Mouse (Mus musculus): Measurements from ENCODE around the gene Urgcp. TPM values are rescaled to one million over a fixed set of nuclear protein-coding genes. Genes with fewer than 3 reads are reported as not detected.

Gene Urgcp
- polyA plus RNA-seq, 1 experiment: 0.51 TPM

GRCm38 (mm10) chr11:5788056-5789014 is 26.2 kb upstream of the Urgcp start, which contains the start of gene Dbnl:
Gene Dbnl, plus strand, starts transcription at chr11:5788488.
- peak within 1 kb of the TSS; percentile 77 for H3K4me3 ChIP-seq (replicated peaks)
- H3K27me3 ChIP-seq (ENCODE audit: control insufficient read depth): no peaks in the 10 kb centered on the region
- TF ChIP-seq GATA1 (IDR thresholded peaks at IDR 0.05; ENCODE audit: low read length): no peak
- no peak for TF ChIP-seq TAL1 (IDR thresholded peaks at IDR 0.05; ENCODE audit: low read length)
- peaks cover 58% of the 10 kb centered on the region for H3K4me1 ChIP-seq (ENCODE audit: control insufficient read depth)
- no peaks in the 10 kb centered on the region for H3K9me3 ChIP-seq (ENCODE audit: control insufficient read depth, low read length)
- peaks cover 41% of the 10 kb centered on the region for H3K36me3 ChIP-seq (ENCODE audit: control insufficient read depth)

GRCm38 (mm10) chr11:5787671-5788055 is 25.5 kb upstream of the Urgcp start:
- peaks cover 36% of the 10 kb centered on the region for H3K36me3 ChIP-seq (ENCODE audit: control insufficient read depth)
- H3K27me3 ChIP-seq (ENCODE audit: control insufficient read depth): no peaks in the 10 kb centered on the region
- H3K9me3 ChIP-seq (ENCODE audit: control insufficient read depth, low read length): no peaks in the 10 kb centered on the region
- peak overlapping the region; percentile 77 for H3K4me3 ChIP-seq (replicated peaks)
- peaks cover 64% of the 10 kb centered on the region for H3K4me1 ChIP-seq (ENCODE audit: control insufficient read depth)
- TF ChIP-seq GATA1 (IDR thresholded peaks at IDR 0.05; ENCODE audit: low read length): no peak
- no peak for TF ChIP-seq TAL1 (IDR thresholded peaks at IDR 0.05; ENCODE audit: low read length)

GRCm38 (mm10) chr11:5785732-5786131 is 23.6 kb upstream of the Urgcp start:
- Histone ChIP-seq H3K27me3 (ENCODE audit: control insufficient read depth) (no peaks in the 10 kb centered on the region), H3K4me1 (ENCODE audit: control insufficient read depth) (peaks cover 80% of the 10 kb centered on the region), H3K4me3 (replicated peaks) (no peak overlapping the region), H3K36me3 (ENCODE audit: control insufficient read depth) (peaks cover 28% of the 10 kb centered on the region), H3K9me3 (ENCODE audit: control insufficient read depth, low read length) (no peaks in the 10 kb centered on the region)
- TF ChIP-seq TAL1 (IDR thresholded peaks at IDR 0.05; ENCODE audit: low read length): no peak
- TF ChIP-seq GATA1 (IDR thresholded peaks at IDR 0.05; ENCODE audit: low read length): no peak

- H3K4me3 ChIP-seq (replicated peaks): peak overlapping the region; percentile 9
- peaks cover 20% of the 10 kb centered on the region for H3K36me3 ChIP-seq (ENCODE audit: control insufficient read depth)
- peaks cover 56% of the 10 kb centered on the region for H3K4me1 ChIP-seq (ENCODE audit: control insufficient read depth)
- H3K9me3 ChIP-seq (ENCODE audit: control insufficient read depth, low read length): no peaks in the 10 kb centered on the region
- TF ChIP-seq TAL1 (IDR thresholded peaks at IDR 0.05; ENCODE audit: low read length): no peak
- TF ChIP-seq GATA1 (IDR thresholded peaks at IDR 0.05; ENCODE audit: low read length): no peak
- H3K27me3 ChIP-seq (ENCODE audit: control insufficient read depth): no peaks in the 10 kb centered on the region
These were observed 20.2 kb upstream of the Urgcp start for GRCm38 (mm10) chr11:5782199-5782944.

GRCm38 (mm10) chr11:5780035-5780499 is 17.9 kb upstream of the Urgcp start:
- Histone ChIP-seq H3K27me3 (ENCODE audit: control insufficient read depth) (no peaks in the 10 kb centered on the region), H3K9me3 (ENCODE audit: control insufficient read depth, low read length) (no peaks in the 10 kb centered on the region), H3K4me1 (ENCODE audit: control insufficient read depth) (peaks cover 38% of the 10 kb centered on the region), H3K36me3 (ENCODE audit: control insufficient read depth) (peaks cover 15% of the 10 kb centered on the region), H3K4me3 (replicated peaks) (no peak overlapping the region)
- TF ChIP-seq GATA1 (IDR thresholded peaks at IDR 0.05; ENCODE audit: low read length): no peak
- no peak for TF ChIP-seq TAL1 (IDR thresholded peaks at IDR 0.05; ENCODE audit: low read length)

GRCm38 (mm10) chr11:5778481-5778880 is 16.3 kb upstream of the Urgcp start:
- no peaks in the 10 kb centered on the region for H3K9me3 ChIP-seq (ENCODE audit: control insufficient read depth, low read length)
- TF ChIP-seq TAL1 (IDR thresholded peaks at IDR 0.05; ENCODE audit: low read length) (no peak), GATA1 (IDR thresholded peaks at IDR 0.05; ENCODE audit: low read length) (no peak)
- no peak overlapping the region for H3K4me3 ChIP-seq (replicated peaks)
- peaks cover 32% of the 10 kb centered on the region for H3K4me1 ChIP-seq (ENCODE audit: control insufficient read depth)
- peaks cover 12% of the 10 kb centered on the region for H3K36me3 ChIP-seq (ENCODE audit: control insufficient read depth)
- H3K27me3 ChIP-seq (ENCODE audit: control insufficient read depth): no peaks in the 10 kb centered on the region

- Histone ChIP-seq H3K4me3 (replicated peaks) (no peak overlapping the region), H3K9me3 (ENCODE audit: control insufficient read depth, low read length) (peaks cover 5% of the 10 kb centered on the region), H3K4me1 (ENCODE audit: control insufficient read depth) (peaks cover 26% of the 10 kb centered on the region), H3K27me3 (ENCODE audit: control insufficient read depth) (no peaks in the 10 kb centered on the region), H3K36me3 (ENCODE audit: control insufficient read depth) (peaks cover 16% of the 10 kb centered on the region)
- TF ChIP-seq TAL1 (IDR thresholded peaks at IDR 0.05; ENCODE audit: low read length) (no peak), GATA1 (IDR thresholded peaks at IDR 0.05; ENCODE audit: low read length) (no peak)
These were observed 3.8 kb upstream of the Urgcp start for GRCm38 (mm10) chr11:5766019-5766418.

- Histone ChIP-seq H3K4me3 (replicated peaks) (peak overlapping the region; percentile 78), H3K4me1 (ENCODE audit: control insufficient read depth) (peaks cover 31% of the 10 kb centered on the region), H3K36me3 (ENCODE audit: control insufficient read depth) (peaks cover 3% of the 10 kb centered on the region), H3K9me3 (ENCODE audit: control insufficient read depth, low read length) (no peaks in the 10 kb centered on the region), H3K27me3 (ENCODE audit: control insufficient read depth) (no peaks in the 10 kb centered on the region)
- no peak for TF ChIP-seq GATA1 (IDR thresholded peaks at IDR 0.05; ENCODE audit: low read length)
- no peak for TF ChIP-seq TAL1 (IDR thresholded peaks at IDR 0.05; ENCODE audit: low read length)
These were observed 432 bp upstream of the Urgcp start for GRCm38 (mm10) chr11:5762633-5762982.

GRCm38 (mm10) chr11:5753755-5754154 is 8.4 kb downstream of the Urgcp start:
- no peaks in the 10 kb centered on the region for H3K27me3 ChIP-seq (ENCODE audit: control insufficient read depth)
- no peak for TF ChIP-seq GATA1 (IDR thresholded peaks at IDR 0.05; ENCODE audit: low read length)
- TF ChIP-seq TAL1 (IDR thresholded peaks at IDR 0.05; ENCODE audit: low read length): no peak
- peaks cover 5% of the 10 kb centered on the region; the same call in 1 of the 2 replicates for H3K9me3 ChIP-seq (ENCODE audit: control insufficient read depth, low read length)
- no peaks in the 10 kb centered on the region; the same call in 1 of the 2 replicates for H3K36me3 ChIP-seq (ENCODE audit: control insufficient read depth)
- H3K4me1 ChIP-seq (ENCODE audit: control insufficient read depth): no peaks in the 10 kb centered on the region; the same call in 1 of the 2 replicates
- H3K4me3 ChIP-seq (replicated peaks): no peak overlapping the region
